In the genomic region with DNA sequence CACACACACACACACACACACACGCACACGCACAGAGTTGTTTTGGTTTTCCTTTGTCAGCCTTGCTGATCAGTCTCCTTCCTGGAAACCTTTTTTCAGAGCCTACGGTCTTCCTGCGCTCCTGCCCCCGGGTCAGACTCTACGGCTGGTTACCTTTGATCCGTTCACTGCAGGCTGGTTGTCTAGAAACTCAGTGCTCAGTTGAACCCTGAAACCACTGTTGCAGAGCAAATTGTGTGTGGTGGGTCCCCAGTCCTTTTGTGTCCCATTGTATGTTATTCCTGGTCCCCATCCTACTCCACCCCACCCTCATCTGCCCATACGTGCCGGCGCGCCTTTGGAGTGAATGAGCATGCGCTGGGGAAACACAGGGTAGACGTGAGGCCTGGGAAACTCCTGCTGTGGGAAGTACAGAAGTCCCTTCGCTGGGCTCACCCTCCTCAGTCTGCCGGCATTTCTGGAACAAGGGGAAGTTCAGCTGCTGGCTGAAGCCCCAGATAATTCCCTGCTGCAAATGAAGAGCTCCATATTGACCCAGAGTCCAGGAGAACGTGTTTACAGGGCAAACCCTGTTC, we compare ENCODE assay signal across 9 mouse cellular contexts. TPM values are rescaled to one million over a fixed set of nuclear protein-coding genes. Genes with fewer than 3 reads are reported as not detected.
DNase-seq lines count a peak whose midpoint lies in the region; ATAC-seq lines count a peak whose summit lies in the region.
"Had no signal": no experiment of that assay in that cellular context is flagged by ENCODE, and none has a peak within 500 bp of the region (broad histone marks: within the 10 kb centered on the region; RNA-seq: fewer than 3 reads in every experiment).

No protein-coding gene starts in this region.

- H3K4me3 ChIP-seq in midbrain, embryonic 10.5 days = no peak overlapping the region
- no peak overlapping the region for H3K4me3 ChIP-seq in midbrain, embryonic 13.5 days (replicated peaks)
- H3K4me3 ChIP-seq in heart, embryonic 11.5 days (ENCODE audit: low read depth, low read length) = no peak overlapping the region
- H3K4me3 ChIP-seq in kidney, embryonic 15.5 days (replicated peaks) = no peak overlapping the region
- no peak overlapping the region for H3K4me3 ChIP-seq in stomach, embryonic 14.5 days (ENCODE audit: low read depth, low read length)

- peaks cover 19% of the 10 kb centered on the region for H3K36me3 ChIP-seq in midbrain, embryonic 10.5 days
- H3K36me3 ChIP-seq in midbrain, embryonic 13.5 days = no peaks in the 10 kb centered on the region
- H3K36me3 ChIP-seq in heart, embryonic 11.5 days (ENCODE audit: control insufficient read depth, insufficient read depth, low read length) = no peaks in the 10 kb centered on the region
- H3K36me3 ChIP-seq in kidney, embryonic 15.5 days = no peaks in the 10 kb centered on the region
- H3K36me3 ChIP-seq in stomach, embryonic 14.5 days (ENCODE audit: control insufficient read depth, insufficient read depth, low read length) = no peaks in the 10 kb centered on the region

- H3K4me2 ChIP-seq in midbrain, embryonic 13.5 days (replicated peaks) = no peak overlapping the region
- H3K4me2 ChIP-seq in heart, embryonic 11.5 days = no peak overlapping the region
- H3K4me2 ChIP-seq in kidney, embryonic 15.5 days = peak overlapping the region; percentile 33; the same call in 1 of the 2 replicates
- H3K4me2 ChIP-seq in stomach, embryonic 14.5 days (replicated peaks; ENCODE audit: low read depth, low read length) = no peak overlapping the region

- no peak overlapping the region for H3K9ac ChIP-seq in midbrain, embryonic 13.5 days (replicated peaks)
- no peak overlapping the region for H3K9ac ChIP-seq in heart, embryonic 11.5 days (ENCODE audit: low read depth, low read length)
- H3K9ac ChIP-seq in kidney, embryonic 15.5 days = no peak overlapping the region
- H3K9ac ChIP-seq in stomach, embryonic 14.5 days (replicated peaks; ENCODE audit: low read depth, low read length) = no peak overlapping the region

- 0 out of 2 replicates have a peak overlapping the region, but pooled peaks have one; percentile 23 for H3K27ac ChIP-seq in midbrain, embryonic 10.5 days (replicated peaks)
- H3K27ac ChIP-seq in midbrain, embryonic 13.5 days = no peak overlapping the region
- 0 out of 2 replicates have a peak overlapping the region, but pooled peaks have one; percentile 12 for H3K27ac ChIP-seq in heart, embryonic 11.5 days (ENCODE audit: low read depth, low read length)
- H3K27ac ChIP-seq in kidney, embryonic 15.5 days = peak overlapping the region; percentile 88
- H3K27ac ChIP-seq in stomach, embryonic 14.5 days (ENCODE audit: low read length) = peak overlapping the region; percentile 35; the same call in 1 of the 2 replicates

- no peaks in the 10 kb centered on the region for H3K27me3 ChIP-seq in midbrain, embryonic 10.5 days (ENCODE audit: low read depth, poor library complexity, severe bottlenecking)
- no peaks in the 10 kb centered on the region for H3K27me3 ChIP-seq in midbrain, embryonic 13.5 days
- no peaks in the 10 kb centered on the region for H3K27me3 ChIP-seq in heart, embryonic 11.5 days (ENCODE audit: control insufficient read depth, insufficient read depth, low read length)
- H3K27me3 ChIP-seq in kidney, embryonic 15.5 days = no peaks in the 10 kb centered on the region
- H3K27me3 ChIP-seq in stomach, embryonic 14.5 days (ENCODE audit: control insufficient read depth, insufficient read depth, low read length) = no peaks in the 10 kb centered on the region

- WGBS in midbrain, embryonic 10.5 days = 79% methylated on average over 16 of the region's 16 CpGs
- 62% methylated on average over 16 of the region's 16 CpGs for WGBS in midbrain, embryonic 13.5 days
- 58% methylated on average over 16 of the region's 16 CpGs for WGBS in heart, embryonic 11.5 days (ENCODE audit: insufficient replicate concordance)
- WGBS in kidney, embryonic 15.5 days = 41% methylated on average over 16 of the region's 16 CpGs
- 66% methylated on average over 16 of the region's 16 CpGs for WGBS in stomach, embryonic 14.5 days

- ATAC-seq in midbrain, embryonic 13.5 days = no peak
- ATAC-seq in heart, embryonic 11.5 days (replicated peaks; ENCODE audit: insufficient number of reproducible peaks, low FRiP score, low TSS enrichment) = no peak; the same call in 1 of the 2 replicates
- ATAC-seq in kidney, embryonic 15.5 days (replicated peaks; ENCODE audit: low FRiP score) = no peak
- ATAC-seq in stomach, embryonic 14.5 days (ENCODE audit: insufficient number of reproducible peaks, insufficient read depth, low FRiP score, low read depth) = no peak

- peaks cover 21% of the 10 kb centered on the region for H3K4me1 ChIP-seq in midbrain, embryonic 10.5 days
- peaks cover 18% of the 10 kb centered on the region; the same call in 1 of the 2 replicates for H3K4me1 ChIP-seq in midbrain, embryonic 13.5 days (replicated peaks)
- peaks cover 64% of the 10 kb centered on the region for H3K4me1 ChIP-seq in heart, embryonic 11.5 days (ENCODE audit: control insufficient read depth, insufficient read depth, low read length)
- peaks cover 93% of the 10 kb centered on the region for H3K4me1 ChIP-seq in kidney, embryonic 15.5 days
- peaks cover 54% of the 10 kb centered on the region for H3K4me1 ChIP-seq in stomach, embryonic 14.5 days (ENCODE audit: control insufficient read depth, insufficient read depth, low read length)

- no peaks in the 10 kb centered on the region for H3K9me3 ChIP-seq in midbrain, embryonic 10.5 days (replicated peaks)
- no peaks in the 10 kb centered on the region for H3K9me3 ChIP-seq in midbrain, embryonic 13.5 days
- no peaks in the 10 kb centered on the region for H3K9me3 ChIP-seq in heart, embryonic 11.5 days (replicated peaks; ENCODE audit: control insufficient read depth, low read length)
- H3K9me3 ChIP-seq in kidney, embryonic 15.5 days (replicated peaks) = no peaks in the 10 kb centered on the region
- no peaks in the 10 kb centered on the region for H3K9me3 ChIP-seq in stomach, embryonic 14.5 days (ENCODE audit: control insufficient read depth, low read depth, low read length)

- DNase-seq in midbrain, embryonic 10.5 days (ENCODE audit: low spot score) = no peak
- DNase-seq in layer of hippocampus, adult 9-11 months = no peak
- no peak for DNase-seq in embryo, embryonic 10 days (ENCODE audit: low spot score)
- no peak for DNase-seq in right cerebral cortex, adult 18-20 months
- DNase-seq: adrenal gland, adult 8-10 months had no signal

RNA-seq across cellular contexts. Expression of a gene that starts 40.9 kb away (rescaled TPM):
- 5.9 and 6.8 TPM in 2 replicates for polyA plus RNA-seq in midbrain, embryonic 10.5 days (2016; fragmentation: Nextera tagmentation; extraction: Ambion mirVana)
- polyA plus RNA-seq in midbrain, embryonic 13.5 days (2015; fragmentation: Nextera tagmentation; extraction: Ambion mirVana) = 4.9 and 5.5 TPM in 2 replicates
- 4.4 and 4.7 TPM in 2 replicates for polyA plus RNA-seq in heart, embryonic 11.5 days (2014; fragmentation: Nextera tagmentation; extraction: Ambion mirVana)
- polyA plus RNA-seq in kidney, embryonic 15.5 days (2015; fragmentation: Nextera tagmentation; extraction: Ambion mirVana) = 9.8 and 11.0 TPM in 2 replicates
- polyA plus RNA-seq in stomach, embryonic 14.5 days (2014; fragmentation: Nextera tagmentation; extraction: Ambion mirVana) = 7.9 and 9.6 TPM in 2 replicates
